Mouse (Mus musculus) kidney, postnatal 25 days (tissue): ENCODE measurements around the gene Ppp2r2c.
A peak's percentile ranks its signal among the peaks of the same experiment; 100 is the strongest.

ENCODE experiments used
- DNase-seq, 2 experiments: peaks; one replicate each; pipeline ENCODE4 v3.0.0; 2021; ENCODE audit warnings: mixed read lengths in 2 of 2

Ppp2r2c gene

GRCm38 (mm10) chr5:36868266-36869090 lies at the start of gene Ppp2r2c:
Gene Ppp2r2c, plus strand, starts transcription at chr5:36868513.
- no peak for DNase-seq

GRCm38 (mm10) chr5:36819742-36820141 lies 48.6 kb upstream of the Ppp2r2c start:
- no peak for DNase-seq

GRCm38 (mm10) chr5:36820142-36820541 lies 48.2 kb upstream of the Ppp2r2c start:
- peak; percentile 56 to 70 for DNase-seq

- no peak for DNase-seq
Observed at GRCm38 (mm10) chr5:36822907-36823306, 45.4 kb upstream of the Ppp2r2c start.

GRCm38 (mm10) chr5:36829098-36829497 lies 39.2 kb upstream of the Ppp2r2c start:
- no peak for DNase-seq

DNA sequence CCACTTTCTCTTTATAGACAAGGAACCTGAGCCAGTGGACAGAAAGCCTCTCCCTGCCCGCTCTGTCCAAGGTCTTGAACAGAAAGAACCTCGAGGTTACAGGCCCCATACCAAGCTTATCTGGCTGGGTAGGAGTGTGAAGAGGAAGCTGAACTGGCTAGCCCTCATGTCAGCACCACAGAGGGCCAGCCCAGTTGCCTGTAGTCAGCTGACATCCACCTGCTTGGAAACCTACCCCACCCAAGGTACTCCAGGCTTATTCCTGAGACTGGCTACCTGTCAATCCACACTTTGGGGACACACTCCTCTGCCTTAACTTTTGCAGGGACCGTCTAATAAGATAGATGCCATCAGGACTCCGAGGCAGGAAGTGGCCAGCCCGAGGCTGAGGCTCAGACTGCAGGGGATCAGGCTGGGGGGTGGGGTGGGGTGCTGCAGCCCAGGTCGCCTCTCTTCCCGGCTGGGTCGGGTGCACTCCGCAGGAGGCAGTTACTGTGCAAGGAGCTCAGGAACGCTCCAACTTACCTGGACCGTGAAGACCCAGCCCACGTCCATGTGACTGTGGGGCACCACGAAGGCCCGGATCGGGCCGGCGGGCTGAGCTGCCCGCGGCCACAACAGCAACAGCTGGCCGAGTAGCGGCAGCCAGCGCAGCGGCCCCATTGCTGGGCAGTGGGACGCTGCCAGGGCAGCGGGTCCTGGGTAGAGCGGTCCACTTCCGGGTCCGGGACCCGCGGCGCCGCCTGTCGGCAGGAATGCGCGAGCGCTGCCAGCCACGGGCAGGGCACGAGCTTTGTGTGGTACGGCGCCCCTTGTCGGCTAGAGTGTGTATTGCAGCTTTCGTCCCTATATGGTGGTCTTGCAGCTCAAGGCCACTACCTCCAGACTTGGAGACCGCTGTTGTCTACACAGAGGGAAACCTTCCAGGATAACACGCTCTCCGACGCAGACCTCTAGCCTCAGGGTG lies 38.1 kb upstream of the Ppp2r2c start, which contains the start of gene Man2b2:
Gene Man2b2 (minus strand): TSS at position 741 of the 967 bp plus-strand sequence.
- DNase-seq: peak; percentile 91 to 93

DNA sequence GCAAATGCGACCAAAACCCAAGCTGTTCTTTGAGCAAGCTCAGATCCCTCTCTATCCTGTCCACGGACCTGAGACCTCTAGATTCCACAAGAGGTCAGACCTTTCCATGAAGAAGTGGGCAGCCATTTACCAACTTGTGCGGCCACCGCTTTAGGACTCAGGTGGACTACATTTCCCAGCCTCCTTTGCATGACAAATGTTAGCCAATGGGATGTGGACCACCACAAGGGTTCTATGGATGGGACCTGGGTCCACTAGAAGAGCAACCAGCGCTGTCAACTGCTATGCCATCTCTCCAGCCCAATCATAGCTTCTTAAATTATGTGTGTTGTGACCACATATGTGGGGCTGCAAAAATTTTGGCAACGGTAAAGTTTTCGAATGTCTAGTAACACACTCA lies 37.0 kb upstream of the Ppp2r2c start:
- no peak for DNase-seq

DNA sequence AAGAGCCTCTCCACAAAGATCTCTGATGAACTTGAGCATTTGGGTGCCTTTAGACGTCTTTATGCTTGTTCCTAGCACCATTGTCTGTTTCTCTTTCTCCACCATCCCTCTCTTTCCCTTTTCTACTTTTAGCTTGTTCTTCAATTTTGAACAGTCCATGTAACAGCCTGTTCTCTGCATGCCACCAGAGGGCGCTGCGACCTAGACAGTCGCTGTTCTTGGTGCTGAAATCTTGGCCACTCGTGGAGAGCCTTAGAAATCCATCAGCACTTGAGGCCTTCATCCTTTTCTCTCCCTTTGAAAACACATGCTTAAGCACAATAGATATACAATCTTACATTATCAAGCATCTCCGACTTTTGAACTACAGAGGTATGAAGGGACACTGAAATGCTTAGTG lies 32.4 kb upstream of the Ppp2r2c start:
- DNase-seq: peak; percentile 62 to 73

- DNase-seq: no peak
Observed at GRCm38 (mm10) chr5:36839032-36839431, 29.3 kb upstream of the Ppp2r2c start.

- DNase-seq: no peak
Observed at GRCm38 (mm10) chr5:36839602-36840001, 28.7 kb upstream of the Ppp2r2c start.

GRCm38 (mm10) chr5:36840092-36840491 lies 28.2 kb upstream of the Ppp2r2c start:
- DNase-seq: no peak

- no peak for DNase-seq
Observed at GRCm38 (mm10) chr5:36841701-36842100, 26.6 kb upstream of the Ppp2r2c start.

DNA sequence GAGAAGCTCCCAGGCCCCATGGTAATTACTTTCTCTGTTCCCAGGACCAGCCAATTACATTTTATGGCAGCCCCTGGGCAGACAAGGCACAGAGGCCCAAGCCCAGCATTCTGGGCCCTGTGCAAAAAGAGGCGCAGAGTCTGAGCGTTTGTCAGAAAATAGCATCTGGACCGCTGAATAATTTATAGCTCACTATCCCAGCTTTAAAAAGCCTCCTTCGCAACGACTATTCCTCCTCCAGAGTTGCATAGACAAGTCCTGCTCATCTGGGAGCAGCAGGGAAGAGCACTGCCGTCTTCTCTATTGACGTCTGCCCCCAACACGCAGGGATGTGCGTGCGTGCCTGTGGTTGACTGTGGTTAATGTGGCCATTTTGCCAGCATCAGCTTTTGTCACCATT lies 23.8 kb upstream of the Ppp2r2c start:
- no peak for DNase-seq

GRCm38 (mm10) chr5:36851572-36851971 lies 16.7 kb upstream of the Ppp2r2c start:
- no peak for DNase-seq

GRCm38 (mm10) chr5:36855180-36855579 lies 13.1 kb upstream of the Ppp2r2c start:
- DNase-seq: no peak

- DNase-seq: no peak
Observed at GRCm38 (mm10) chr5:36856529-36856928, 11.8 kb upstream of the Ppp2r2c start.

DNA sequence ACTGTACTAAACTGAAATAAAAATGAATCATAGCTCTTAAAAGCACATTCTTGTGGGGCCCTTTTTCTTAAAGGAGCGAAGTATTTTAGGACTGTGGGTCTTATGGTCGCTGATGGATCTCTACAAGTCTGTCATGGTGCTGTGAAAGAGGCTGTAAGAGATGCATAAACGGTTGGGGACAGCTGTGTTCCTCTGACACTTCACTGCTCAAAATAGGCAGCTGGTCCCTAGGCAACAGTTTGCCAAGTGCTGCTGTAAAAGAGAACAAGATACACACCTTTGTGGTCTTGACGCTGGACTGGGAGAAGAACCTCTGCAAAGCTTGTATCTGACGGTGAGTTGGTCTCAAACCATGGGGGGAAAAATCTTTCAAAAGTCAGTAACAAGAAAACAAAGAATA lies 10.8 kb upstream of the Ppp2r2c start:
- no peak for DNase-seq

- no peak for DNase-seq
Observed at GRCm38 (mm10) chr5:36861084-36861483, 7.2 kb upstream of the Ppp2r2c start.

GRCm38 (mm10) chr5:36866701-36867250 lies 1.5 kb upstream of the Ppp2r2c start:
- no peak for DNase-seq

- no peak for DNase-seq
Observed at GRCm38 (mm10) chr5:36867561-36867960, 752 bp upstream of the Ppp2r2c start.

GRCm38 (mm10) chr5:36869186-36869577 lies 869 bp downstream of the Ppp2r2c start:
- DNase-seq: no peak

DNA sequence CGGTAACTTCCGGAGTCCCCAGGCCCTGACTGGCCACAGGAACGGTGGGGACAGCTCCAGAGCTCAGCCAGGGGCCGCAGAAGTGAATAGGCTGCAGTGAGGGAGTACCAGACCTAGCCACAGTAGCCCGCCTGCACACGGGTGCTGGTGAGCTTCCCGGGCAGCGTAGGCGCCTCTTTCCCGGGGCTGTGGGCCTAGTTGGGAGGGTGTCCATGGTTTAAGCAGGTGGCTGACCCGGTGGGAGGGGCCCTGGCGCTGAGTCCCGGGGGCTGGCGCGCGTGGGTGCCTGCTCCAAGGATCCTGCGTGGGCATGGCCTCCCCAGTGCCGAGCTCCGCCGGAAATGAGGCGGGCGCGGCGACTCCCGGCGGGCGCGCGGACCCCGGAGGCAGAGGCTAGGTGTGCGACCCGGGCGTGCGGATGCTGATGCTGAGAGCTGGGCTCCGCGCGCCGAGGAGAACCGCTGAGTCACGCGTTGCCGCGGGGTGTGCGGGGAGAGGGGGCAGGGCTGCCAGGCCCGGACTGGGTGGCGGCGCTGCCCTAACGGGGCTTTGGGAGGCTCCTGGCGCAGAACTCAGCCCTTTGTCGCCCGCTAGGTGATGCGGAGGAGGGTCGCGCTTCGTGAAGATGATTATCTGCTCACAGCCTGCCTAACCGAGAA lies 1.4 kb downstream of the Ppp2r2c start:
- DNase-seq: no peak

- DNase-seq: no peak
Observed at GRCm38 (mm10) chr5:36870916-36871315, 2.6 kb downstream of the Ppp2r2c start.
